Mouse (Mus musculus) MEL (cell line): ENCODE results near the gene Rhobtb1. TPM values are rescaled to one million over a fixed set of nuclear protein-coding genes. Genes with fewer than 3 reads are reported as not detected.

Experiments
- DNase-seq: peaks from one replicate; pipeline ENCODE4 v3.0.0; 2011; ENCODE audit warnings: low read depth, low spot score
- H3K27ac ChIP-seq: 2 replicates; pipeline ENCODE4 v1.5.1; 2012; ENCODE audit warnings: low read depth, mild to moderate bottlenecking, control low read depth, low read length, moderate library complexity; ENCODE audit not compliant: control insufficient read depth
- H3K27me3 ChIP-seq, 2 experiments: fragments of 150-350 bp in 1 of 2; sonication (generic) in 1 of 2; 2 replicates each; pipeline ENCODE4 v1.6.1; 2012; ENCODE audit warnings: low read length in 2 of 2, mild to moderate bottlenecking in 2 of 2, improper control_type of control experiment in 1 of 2, moderate library complexity in 1 of 2; ENCODE audit not compliant: insufficient read depth in 2 of 2, control insufficient read depth in 1 of 2
- H3K36me3 ChIP-seq, 2 experiments: 2 replicates each; pipeline ENCODE4 v1.6.1; 2012 to 2014; ENCODE audit warnings: low read length in 2 of 2, improper control_type of control experiment in 1 of 2, inconsistent platforms in 1 of 2, mild to moderate bottlenecking in 1 of 2; ENCODE audit not compliant: insufficient read depth in 2 of 2, control insufficient read depth in 1 of 2
- H3K4me1 ChIP-seq, 2 experiments: fragments of 150-350 bp in 1 of 2; sonication (generic) in 1 of 2; 2 replicates each; pipeline ENCODE4 v1.6.1; 2012; ENCODE audit warnings: low read length in 2 of 2, improper control_type of control experiment in 1 of 2, mild to moderate bottlenecking in 1 of 2; ENCODE audit not compliant: insufficient read depth in 2 of 2, control insufficient read depth in 1 of 2
- H3K4me3 ChIP-seq, 2 experiments: fragments of 150-350 bp in 1 of 2; sonication (generic) in 1 of 2; 2 replicates each; pipeline ENCODE4 v1.5.1; 2012; ENCODE audit warnings: low read depth in 2 of 2, low read length in 2 of 2, mild to moderate bottlenecking in 2 of 2, moderate library complexity in 2 of 2, control low read depth in 1 of 2, improper control_type of control experiment in 1 of 2; ENCODE audit not compliant: control insufficient read depth in 1 of 2, insufficient read depth in 1 of 2
- H3K79me2 ChIP-seq: 2 replicates; pipeline ENCODE4 v1.6.1; 2012; ENCODE audit warnings: mild to moderate bottlenecking, low read length, moderate library complexity; ENCODE audit not compliant: control insufficient read depth, poor library complexity, insufficient read depth
- H3K9ac ChIP-seq: 2 replicates; pipeline ENCODE4 v1.6.1; 2012; ENCODE audit warnings: low read depth, mild to moderate bottlenecking, control low read depth, low read length, moderate library complexity; ENCODE audit not compliant: control insufficient read depth, poor library complexity, severe bottlenecking
- H3K9me3 ChIP-seq: fragments of 150-350 bp; sonication (generic); replicated peaks from 2 replicates; pipeline ENCODE4 v1.6.1; 2012; ENCODE audit warnings: mild to moderate bottlenecking, low read length, improper control_type of control experiment, moderate library complexity; ENCODE audit not compliant: insufficient read depth
- BHLHE40 ChIP-seq: IDR thresholded peaks from 2 replicates; pipeline ENCODE4 v1.6.1; 2012; ENCODE audit warnings: low read depth, mild to moderate bottlenecking, inconsistent platforms, low read length, improper control_type of control experiment, borderline replicate concordance
- GATA1 ChIP-seq: IDR thresholded peaks from 2 replicates; pipeline ENCODE4 v1.6.1; 2011; ENCODE audit warnings: low read depth, low read length, improper control_type of control experiment
- HCFC1 ChIP-seq: IDR thresholded peaks from 2 replicates; pipeline ENCODE4 v1.6.1; 2012; ENCODE audit warnings: low read depth, mild to moderate bottlenecking, inconsistent platforms, low read length, improper control_type of control experiment, moderate library complexity
- JUND ChIP-seq: IDR thresholded peaks from 2 replicates; pipeline ENCODE4 v1.6.1; 2011; ENCODE audit warnings: low read depth, mild to moderate bottlenecking, improper control_type of control experiment, low read length
- KAT2A ChIP-seq: conservative IDR thresholded peaks from 2 replicates; pipeline ENCODE4 v1.6.1; 2012; ENCODE audit warnings: low read depth, low read length, improper control_type of control experiment, inconsistent platforms
- MAX ChIP-seq: IDR thresholded peaks from 2 replicates; pipeline ENCODE4 v1.6.1; 2011; ENCODE audit warnings: low read length, improper control_type of control experiment
- MEF2A ChIP-seq: IDR thresholded peaks from 2 replicates; pipeline ENCODE4 v1.6.1; 2014; ENCODE audit warnings: low read depth, mild to moderate bottlenecking, inconsistent platforms, low read length, improper control_type of control experiment; ENCODE audit not compliant: poor library complexity, insufficient replicate concordance, severe bottlenecking; ENCODE audit errors: extremely low read depth
- MXI1 ChIP-seq: IDR thresholded peaks from 2 replicates; pipeline ENCODE4 v1.6.1; 2011; ENCODE audit warnings: mild to moderate bottlenecking, low read depth, low read length, improper control_type of control experiment
- MYB ChIP-seq: IDR thresholded peaks from 2 replicates; pipeline ENCODE4 v1.6.1; 2011; ENCODE audit warnings: mild to moderate bottlenecking, low read depth, low read length, improper control_type of control experiment
- MYC ChIP-seq: IDR thresholded peaks from 2 replicates; pipeline ENCODE4 v1.6.1; 2011; ENCODE audit warnings: low read depth, mild to moderate bottlenecking, low read length, improper control_type of control experiment, moderate library complexity
- NELFE ChIP-seq: IDR thresholded peaks from 2 replicates; pipeline ENCODE4 v1.6.1; 2011; ENCODE audit warnings: low read depth, low read length, improper control_type of control experiment
- NRF1 ChIP-seq: IDR thresholded peaks from 2 replicates; pipeline ENCODE4 v1.6.1; 2014; ENCODE audit warnings: low read depth, mild to moderate bottlenecking, inconsistent platforms, low read length, improper control_type of control experiment, moderate library complexity; ENCODE audit not compliant: poor library complexity, insufficient read depth, severe bottlenecking
- POLR2A ChIP-seq, 2 experiments: IDR thresholded peaks; 2 replicates each; pipeline ENCODE4 v1.6.1; 2011 to 2012; ENCODE audit warnings: low read length in 2 of 2, mild to moderate bottlenecking in 2 of 2, control low read depth in 1 of 2, improper control_type of control experiment in 1 of 2, low read depth in 1 of 2, moderate library complexity in 1 of 2; ENCODE audit not compliant: control insufficient read depth in 1 of 2, insufficient read depth in 1 of 2, poor library complexity in 1 of 2
- POLR2AphosphoS2 ChIP-seq: IDR thresholded peaks from 2 replicates; pipeline ENCODE4 v1.6.1; 2011; ENCODE audit warnings: low read length, improper control_type of control experiment
- RAD21 ChIP-seq: IDR thresholded peaks from 2 replicates; pipeline ENCODE4 v1.6.1; 2011; ENCODE audit warnings: mild to moderate bottlenecking, low read depth, low read length, improper control_type of control experiment
- RCOR1 ChIP-seq: IDR thresholded peaks from 2 replicates; pipeline ENCODE4 v1.6.1; 2012; ENCODE audit warnings: low read depth, mild to moderate bottlenecking, inconsistent platforms, low read length, improper control_type of control experiment
- TBP ChIP-seq: IDR thresholded peaks from 2 replicates; pipeline ENCODE4 v1.8.0; 2011; ENCODE audit warnings: low read depth, low read length, improper control_type of control experiment
- UBTF ChIP-seq: IDR thresholded peaks from 2 replicates; pipeline ENCODE4 v1.6.1; 2012; ENCODE audit warnings: low read depth, mild to moderate bottlenecking, inconsistent platforms, low read length, improper control_type of control experiment, moderate library complexity, borderline replicate concordance; ENCODE audit not compliant: insufficient read depth
- USF2 ChIP-seq, 2 experiments: IDR thresholded peaks; 2 replicates each; pipeline ENCODE4 v1.6.1; 2011 to 2012; ENCODE audit warnings: improper control_type of control experiment in 2 of 2, low read length in 2 of 2, borderline replicate concordance in 1 of 2, inconsistent platforms in 1 of 2, low read depth in 1 of 2, mild to moderate bottlenecking in 1 of 2; ENCODE audit not compliant: insufficient read depth in 1 of 2
- ZC3H11A ChIP-seq: IDR thresholded peaks from 2 replicates; pipeline ENCODE4 v1.6.1; 2012; ENCODE audit warnings: low read depth, mild to moderate bottlenecking, inconsistent platforms, low read length, improper control_type of control experiment
- ZKSCAN1 ChIP-seq: IDR thresholded peaks from 2 replicates; pipeline ENCODE4 v1.6.1; 2012; ENCODE audit warnings: low read depth, mild to moderate bottlenecking, inconsistent platforms, low read length, improper control_type of control experiment, moderate library complexity
- polyA plus RNA-seq, 2 experiments: library from polyadenylated mRNA; stranded (reverse) in 1 of 2; unstranded in 1 of 2; fragments of >175 nt in 1 of 2; fragments of >200 nt in 1 of 2; gene quantifications; 2 replicates each; pipeline versions ENCODE4 v1.2.1 to v1.2.4; 2012; ENCODE audit warnings: low replicate concordance in 2 of 2, low read depth in 1 of 2; ENCODE audit not compliant: insufficient read length in 2 of 2, insufficient read depth in 1 of 2, missing spikeins in 1 of 2
- total RNA-seq: library from RNA; depleted of rRNA; stranded (reverse); fragments of 300-350 nt; gene quantifications from 2 replicates; pipeline ENCODE4 v1.2.3, GENCODE M21; 2012

Gene Rhobtb1
- total and polyA plus RNA-seq, 3 experiments, result not detected

- Histone ChIP-seq H3K4me3 (no peak overlapping the region), H3K9me3 (no peaks in the 10 kb centered on the region), H3K9ac (no peak overlapping the region), H3K27ac (no peak overlapping the region), H3K79me2 (no peaks in the 10 kb centered on the region), H3K27me3 (no peaks in the 10 kb centered on the region; a peak in 1 of 4 replicates), H3K4me1 (no peaks in the 10 kb centered on the region), H3K36me3 (no peaks in the 10 kb centered on the region)
- no peak for DNase-seq
- TF ChIP-seq ZKSCAN1 (no peak), POLR2AphosphoS2 (no peak), MYB (no peak), POLR2A (IDR thresholded peaks at IDR 0.05; ENCODE audit: control insufficient read depth in 1 of 2, insufficient read depth in 1 of 2, low read depth in 1 of 2, low read length in 2 of 2, poor library complexity in 1 of 2) (no peak), MYC (no peak), ZC3H11A (no peak), KAT2A (no peak), NRF1 (no peak)
Measured at GRCm38 (mm10) chr10:69240530-69240929, 89.3 kb downstream of the Rhobtb1 start.

GRCm38 (mm10) chr10:69245151-69245550 lies 93.9 kb downstream of the Rhobtb1 start:
- H3K27ac ChIP-seq, result no peak overlapping the region
- H3K4me3 ChIP-seq, result no peak overlapping the region
- no peaks in the 10 kb centered on the region for H3K9me3 ChIP-seq
- no peak for TF ChIP-seq ZKSCAN1
- no peak for TF ChIP-seq JUND
- TF ChIP-seq MEF2A, result no peak
- TF ChIP-seq UBTF, result no peak
- no peak for TF ChIP-seq MYC
- no peak for TF ChIP-seq BHLHE40
- TF ChIP-seq MAX, result no peak
- TF ChIP-seq RAD21, result no peak
- TF ChIP-seq GATA1, result no peak
- TF ChIP-seq TBP, result no peak
- no peak for TF ChIP-seq NRF1
- no peak for TF ChIP-seq POLR2AphosphoS2
- TF ChIP-seq USF2 (IDR thresholded peaks at IDR 0.05; ENCODE audit: borderline replicate concordance in 1 of 2, insufficient read depth in 1 of 2, low read depth in 1 of 2, low read length in 2 of 2), result no peak
- TF ChIP-seq NELFE, result no peak
- no peak for TF ChIP-seq POLR2A (IDR thresholded peaks at IDR 0.05; ENCODE audit: control insufficient read depth in 1 of 2, insufficient read depth in 1 of 2, low read depth in 1 of 2, low read length in 2 of 2, poor library complexity in 1 of 2)
- TF ChIP-seq HCFC1, result no peak
- no peak for TF ChIP-seq RCOR1
- TF ChIP-seq MXI1, result no peak
- no peaks in the 10 kb centered on the region for H3K79me2 ChIP-seq
- no peaks in the 10 kb centered on the region for H3K27me3 ChIP-seq
- DNase-seq, result no peak
- H3K4me1 ChIP-seq, result no peaks in the 10 kb centered on the region
- no peaks in the 10 kb centered on the region for H3K36me3 ChIP-seq
- H3K9ac ChIP-seq, result no peak overlapping the region
